Mouse (Mus musculus): ENCODE data around the gene B3galnt2.
A peak's percentile ranks its signal among the peaks of the same experiment; 100 is the strongest.
"Not testable (repeated sequence)": the region's sequence is repeated elsewhere in the genome, so short reads cannot be mapped to it uniquely, and the experiment has no call there.

B3galnt2 gene

DNA sequence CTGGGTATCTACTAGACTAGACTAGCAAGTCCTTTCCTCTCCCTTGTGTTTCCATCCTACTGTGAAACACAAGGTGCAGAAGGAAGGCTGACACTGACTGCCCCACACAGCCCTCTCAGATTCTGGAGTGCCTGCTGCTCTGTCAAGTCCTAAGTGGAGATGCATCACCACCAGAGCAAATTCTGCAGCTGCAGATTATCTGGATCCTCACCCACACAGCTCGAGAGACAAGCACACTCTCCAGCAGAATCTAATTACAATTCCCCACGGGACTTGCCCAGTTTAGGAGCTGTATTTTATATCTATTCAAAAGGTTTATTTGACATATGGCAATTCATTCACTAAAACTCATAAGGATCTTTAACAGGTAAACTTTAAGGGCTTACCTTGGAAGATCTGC, 51.8 kb downstream of the B3galnt2 start:
- peak; percentile 72 for ATAC-seq (ENCODE audit: low TSS enrichment)

DNA sequence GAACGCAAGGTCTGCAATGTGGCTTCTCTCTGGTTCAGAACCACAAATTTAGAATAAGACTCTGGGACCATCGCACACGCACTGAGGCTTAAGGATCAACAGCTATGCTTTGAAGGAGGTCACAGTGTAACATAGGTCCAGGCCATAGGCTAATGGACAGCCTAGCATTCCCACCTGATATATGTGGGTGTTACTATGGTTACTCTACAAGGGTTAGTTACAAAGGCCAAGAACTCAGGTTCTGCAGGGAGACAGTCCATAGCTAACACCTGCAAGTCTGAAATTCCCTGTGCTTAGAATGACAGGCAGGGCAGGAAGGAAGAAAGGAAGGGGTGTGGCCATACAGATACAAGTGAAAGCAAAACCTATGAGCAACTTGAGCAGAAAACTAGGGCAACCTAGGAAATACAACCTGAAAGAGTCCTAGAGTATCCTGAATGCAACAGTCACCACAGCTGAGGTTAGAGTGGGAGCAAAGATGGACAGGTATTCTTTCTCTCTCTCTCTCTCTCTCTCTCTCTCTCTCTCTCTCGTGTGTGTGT, 57.3 kb downstream of the B3galnt2 start:
- ATAC-seq (ENCODE audit: low TSS enrichment): no peak

DNA sequence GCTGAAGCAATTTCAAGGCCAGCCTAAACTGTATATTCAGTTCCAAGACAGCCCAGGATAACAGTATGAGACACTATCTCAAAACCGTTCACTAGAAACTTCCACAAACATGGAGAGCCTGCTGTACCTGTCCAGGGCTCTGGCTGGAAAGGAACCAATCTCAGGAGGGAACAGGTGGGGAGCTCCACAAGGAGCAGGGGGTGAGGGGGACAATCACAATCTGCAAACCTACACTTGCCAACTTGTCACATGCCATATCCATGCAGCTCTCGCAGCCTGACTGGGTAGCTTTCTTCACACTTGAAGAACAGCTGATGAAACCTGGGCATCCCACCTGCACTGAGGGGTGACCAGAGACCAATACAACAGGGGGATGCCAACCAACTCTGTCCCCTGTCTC, 59.7 kb downstream of the B3galnt2 start:
- no peak for ATAC-seq (ENCODE audit: low TSS enrichment)

DNA sequence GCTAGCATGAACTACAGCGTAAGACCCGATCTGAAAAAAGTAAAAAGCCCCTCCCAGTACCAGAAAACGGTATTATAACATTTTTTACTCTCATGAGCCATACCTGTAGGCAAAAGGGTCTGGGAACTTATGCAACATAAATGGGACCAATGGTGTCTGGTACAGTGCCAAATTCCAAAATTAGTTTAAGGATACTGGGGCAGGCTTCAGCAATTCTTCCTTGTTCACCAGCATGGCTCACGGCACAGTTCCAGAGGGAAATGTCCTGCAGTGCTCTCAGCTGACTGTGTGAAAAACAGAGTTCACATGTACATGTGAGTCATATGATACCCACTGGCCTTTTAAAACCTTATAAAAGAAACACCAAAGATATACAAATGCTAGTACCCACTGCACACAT, 60.3 kb downstream of the B3galnt2 start:
- ATAC-seq (ENCODE audit: low TSS enrichment): no peak

DNA sequence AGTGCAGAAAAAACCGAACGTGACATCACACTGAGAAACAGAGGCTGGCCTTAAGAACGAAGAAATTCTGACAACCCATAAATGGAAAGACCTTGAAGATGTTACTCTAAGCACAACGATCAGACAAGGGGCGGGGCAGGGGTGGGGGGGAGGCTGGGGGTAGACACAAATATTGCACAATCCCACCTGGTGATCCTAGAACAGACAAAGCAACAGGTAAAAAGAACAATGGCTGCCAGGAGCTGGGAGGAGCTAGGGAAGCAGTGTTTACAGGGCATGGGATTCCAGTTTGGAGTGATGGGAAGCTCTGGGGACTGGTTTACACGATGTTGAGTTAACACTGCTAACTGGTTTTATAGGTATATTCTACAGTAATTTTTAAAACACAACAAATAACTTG, 61.3 kb downstream of the B3galnt2 start:
- ATAC-seq (ENCODE audit: low TSS enrichment): no peak

DNA sequence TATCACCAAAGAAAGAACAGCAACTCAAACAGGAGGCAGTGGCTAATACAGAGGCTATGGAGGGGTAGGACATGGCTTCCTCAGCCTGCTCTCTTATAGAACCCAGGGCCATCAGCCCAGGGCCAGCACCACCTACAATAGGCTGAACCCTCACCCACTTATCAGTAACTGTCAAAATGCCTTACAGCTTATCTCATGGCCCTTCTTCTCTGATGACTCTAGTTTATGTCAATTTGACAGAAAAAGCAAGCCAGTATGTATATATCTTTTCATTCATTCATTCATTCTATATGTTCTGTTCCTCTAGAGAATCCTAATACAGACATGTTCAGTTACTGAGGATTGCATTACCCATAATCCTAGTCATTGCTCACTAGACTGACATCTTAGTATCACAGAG, 64.0 kb downstream of the B3galnt2 start:
- no peak for ATAC-seq (ENCODE audit: low TSS enrichment)

DNA sequence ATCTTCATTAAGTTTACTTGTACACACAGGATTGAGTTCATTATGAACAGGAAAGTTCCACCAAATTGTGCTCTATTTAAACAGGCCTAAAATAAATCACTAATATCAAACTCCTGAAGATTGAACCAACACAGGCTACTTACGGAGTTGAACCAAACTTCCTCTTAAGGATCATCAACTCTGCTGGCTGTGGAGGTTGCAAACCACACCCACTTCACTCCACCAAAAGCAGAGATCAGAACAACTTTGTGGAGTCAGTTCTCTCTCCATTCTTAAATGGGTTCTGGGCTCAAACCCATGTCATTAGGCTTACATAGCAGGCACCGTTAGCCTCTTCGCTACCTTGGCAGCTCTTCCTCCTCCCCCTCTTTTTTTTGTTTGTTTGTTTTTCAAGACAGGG, 64.6 kb downstream of the B3galnt2 start:
- ATAC-seq (ENCODE audit: low TSS enrichment): no peak

DNA sequence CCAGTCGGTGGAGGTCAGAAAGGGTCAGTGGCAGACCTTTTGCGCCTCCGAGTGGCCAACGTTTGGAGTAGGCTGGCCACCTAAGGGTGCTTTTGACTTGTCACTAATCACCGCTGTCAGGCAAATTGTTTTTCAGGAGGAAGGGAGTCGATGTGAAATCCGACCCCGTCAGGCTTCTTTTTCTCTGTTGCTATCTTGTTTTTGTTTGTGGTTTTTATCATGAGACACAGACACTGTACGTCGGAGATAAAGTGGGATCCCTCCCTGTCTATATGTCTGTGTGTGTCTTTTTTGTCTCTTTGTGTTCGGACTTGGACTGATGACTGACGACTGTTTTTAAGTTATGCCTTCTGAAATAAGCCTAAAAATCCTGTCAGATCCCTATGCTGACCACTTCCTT, 67.1 kb downstream of the B3galnt2 start:
- not testable (repeated sequence) for ATAC-seq (ENCODE audit: low TSS enrichment)

DNA sequence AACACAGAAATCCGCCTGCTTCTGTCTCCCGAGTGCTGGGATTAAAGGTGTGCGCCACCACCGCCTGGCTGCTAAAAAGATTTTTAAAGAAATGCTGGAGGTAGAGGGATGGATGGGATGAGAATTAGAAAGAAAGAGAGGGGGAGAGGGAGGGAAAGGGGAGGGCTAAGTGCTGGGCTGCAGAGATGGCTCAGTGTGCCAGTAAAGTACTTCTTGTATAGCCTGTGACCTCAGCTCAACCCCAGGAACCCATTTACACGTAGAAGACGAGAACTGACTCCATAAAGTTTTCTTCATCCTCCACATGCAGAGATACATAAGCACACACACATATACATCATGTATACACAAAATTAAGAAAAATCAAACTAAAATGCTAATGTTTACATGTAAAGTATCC, 71.3 kb downstream of the B3galnt2 start:
- no peak for ATAC-seq (ENCODE audit: low TSS enrichment)

DNA sequence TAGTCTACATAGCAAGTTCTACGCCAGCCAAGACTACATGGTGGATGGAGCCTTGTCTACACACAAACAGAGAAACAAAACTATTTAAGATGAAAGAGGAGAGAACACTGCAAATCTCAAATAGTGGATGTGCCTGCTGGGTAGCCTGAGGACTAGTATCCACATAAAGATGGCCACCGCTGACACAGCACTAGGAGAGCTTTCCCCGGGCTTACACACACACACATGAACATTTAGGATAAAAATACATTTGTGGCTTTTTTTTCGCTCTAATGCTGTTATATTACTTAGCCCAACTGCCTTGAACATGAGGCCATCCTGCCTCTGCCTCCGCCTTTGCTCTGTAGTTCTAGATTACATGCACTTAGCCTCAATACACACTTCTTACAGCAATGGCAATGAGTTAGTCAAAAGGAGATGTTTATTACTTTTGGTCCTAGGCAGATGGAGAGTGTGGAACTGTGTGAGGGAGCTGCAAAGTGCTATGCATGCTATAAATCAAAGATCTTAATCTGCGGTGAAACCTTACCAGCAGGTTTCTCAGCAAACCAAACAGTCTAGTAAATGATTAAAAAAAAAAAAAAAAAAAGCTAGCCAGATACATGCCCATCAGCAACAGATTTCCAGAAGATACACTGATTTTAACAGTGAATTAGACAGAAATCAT, 72.0 kb downstream of the B3galnt2 start:
- no peak for ATAC-seq (ENCODE audit: low TSS enrichment)

DNA sequence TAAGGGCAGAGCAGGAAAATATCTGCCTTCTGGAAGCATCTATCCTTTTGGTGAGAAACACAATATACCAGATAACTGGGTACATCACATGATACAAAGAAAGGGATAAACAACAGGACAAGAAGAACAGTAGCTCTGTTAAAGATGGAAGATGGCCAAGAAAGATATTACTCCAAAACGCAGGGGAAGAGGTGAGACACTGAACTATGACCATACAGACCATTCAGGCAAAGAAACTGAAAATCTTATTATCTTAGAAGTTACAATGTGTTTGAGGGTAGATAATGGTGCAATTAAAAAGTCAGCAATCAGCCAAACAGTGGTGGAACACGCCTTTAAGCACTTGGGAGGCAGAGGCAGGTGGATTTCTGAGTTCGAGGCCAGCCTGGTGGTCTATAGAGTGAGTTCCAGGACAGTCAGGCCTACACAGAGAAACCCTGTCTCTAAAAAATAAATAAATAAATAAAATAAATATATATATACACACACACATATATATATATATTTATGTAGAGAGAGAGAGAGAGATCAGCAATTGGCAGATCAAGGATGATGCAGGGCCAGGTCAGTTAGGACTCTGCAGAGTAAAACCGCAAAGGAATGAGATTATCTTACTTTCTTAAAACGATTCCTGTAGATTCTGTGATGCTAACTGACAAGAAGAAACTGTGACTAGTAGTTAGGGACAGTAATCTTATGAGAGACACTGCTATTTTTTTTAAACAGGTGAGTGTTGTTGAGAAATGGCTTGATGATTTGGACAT, 79.2 kb downstream of the B3galnt2 start:
- no peak for ATAC-seq (ENCODE audit: low TSS enrichment)

DNA sequence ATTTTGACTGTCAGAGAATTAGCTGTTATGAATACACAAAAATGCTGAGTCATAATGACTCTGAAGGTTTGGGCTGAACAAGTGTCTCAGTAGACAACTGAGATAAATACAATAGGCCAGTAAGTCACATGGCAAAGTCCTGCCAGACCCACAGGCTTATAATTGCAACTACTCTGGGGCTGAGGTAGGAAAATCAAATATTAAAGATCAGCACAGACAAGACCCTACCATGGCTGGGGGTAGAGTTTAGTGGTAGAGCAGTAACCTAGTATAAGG, 79.7 kb downstream of the B3galnt2 start:
- ATAC-seq (ENCODE audit: low TSS enrichment): no peak

DNA sequence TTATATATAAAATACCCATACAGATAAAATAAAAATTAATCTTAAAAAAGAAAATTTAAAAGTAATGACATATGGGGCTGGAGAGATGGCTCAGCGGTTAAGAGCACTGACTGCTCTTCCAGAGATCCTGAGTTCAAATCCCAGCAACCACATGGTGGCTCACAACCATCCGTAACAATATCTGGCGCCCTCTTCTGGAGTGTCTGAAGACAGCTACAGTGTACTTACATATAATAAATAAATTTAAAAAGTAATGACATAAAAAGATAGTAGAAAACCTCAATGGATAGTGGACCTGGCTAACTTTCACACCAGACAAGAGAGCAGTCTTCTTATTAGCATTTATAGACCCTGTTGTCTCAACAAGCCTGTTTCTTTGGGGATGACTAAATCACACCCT, 81.1 kb downstream of the B3galnt2 start:
- not testable (repeated sequence) for ATAC-seq (ENCODE audit: low TSS enrichment)

DNA sequence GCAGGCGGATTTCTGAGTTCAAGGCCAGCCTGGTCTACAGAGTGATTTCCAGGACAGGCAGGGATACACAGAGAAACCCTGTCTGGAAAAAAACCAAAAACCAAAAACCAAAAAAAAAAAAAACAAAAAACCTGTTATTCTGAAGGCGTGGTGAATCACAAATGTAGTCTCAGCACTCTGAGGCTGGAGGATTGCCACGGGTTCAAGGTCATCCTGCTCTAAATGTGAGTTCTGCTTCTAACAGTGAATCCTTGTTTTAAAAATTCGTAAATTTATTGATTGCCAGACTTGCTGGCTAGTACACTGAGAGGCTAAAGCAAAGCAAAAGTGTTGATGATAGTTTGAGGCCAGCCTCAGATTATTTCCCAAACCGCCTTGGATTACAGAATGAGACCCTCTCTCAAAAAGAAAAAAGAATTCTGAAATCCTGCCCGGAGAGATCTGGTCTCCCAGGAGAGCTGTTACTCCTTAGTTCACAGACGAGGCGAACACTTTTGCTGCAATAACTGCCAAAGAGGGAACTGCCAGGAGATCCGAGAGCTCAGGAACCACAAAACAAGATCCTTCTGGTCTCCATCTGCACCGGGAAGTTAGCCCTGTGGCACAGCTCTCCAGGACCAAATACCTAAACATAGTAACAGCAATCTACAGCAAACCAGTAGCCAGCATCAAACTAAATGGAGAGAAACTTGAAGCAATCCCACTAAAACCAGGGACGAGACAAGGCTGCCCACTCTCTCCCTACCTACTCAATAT, 81.8 kb downstream of the B3galnt2 start:
- no peak for ATAC-seq (ENCODE audit: low TSS enrichment)

DNA sequence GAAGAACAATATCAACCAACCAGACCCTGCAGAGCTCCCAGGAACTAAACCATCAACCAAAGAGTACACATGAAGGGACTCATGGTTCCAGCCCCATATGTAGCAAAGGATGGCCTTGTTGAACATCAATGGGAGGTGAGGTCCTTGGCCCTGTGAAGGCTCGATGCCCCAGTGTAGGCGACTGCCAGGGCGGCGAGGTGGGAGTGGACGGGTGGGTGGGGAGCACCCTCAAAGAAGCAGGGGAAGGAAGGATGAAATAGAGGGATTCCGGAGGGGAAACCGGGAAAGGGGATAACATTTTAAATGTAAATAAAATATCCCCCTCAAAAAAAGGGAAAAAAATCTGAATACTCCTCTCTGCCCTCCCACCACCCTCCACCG, 84.6 kb downstream of the B3galnt2 start:
- no peak for ATAC-seq (ENCODE audit: low TSS enrichment)

DNA sequence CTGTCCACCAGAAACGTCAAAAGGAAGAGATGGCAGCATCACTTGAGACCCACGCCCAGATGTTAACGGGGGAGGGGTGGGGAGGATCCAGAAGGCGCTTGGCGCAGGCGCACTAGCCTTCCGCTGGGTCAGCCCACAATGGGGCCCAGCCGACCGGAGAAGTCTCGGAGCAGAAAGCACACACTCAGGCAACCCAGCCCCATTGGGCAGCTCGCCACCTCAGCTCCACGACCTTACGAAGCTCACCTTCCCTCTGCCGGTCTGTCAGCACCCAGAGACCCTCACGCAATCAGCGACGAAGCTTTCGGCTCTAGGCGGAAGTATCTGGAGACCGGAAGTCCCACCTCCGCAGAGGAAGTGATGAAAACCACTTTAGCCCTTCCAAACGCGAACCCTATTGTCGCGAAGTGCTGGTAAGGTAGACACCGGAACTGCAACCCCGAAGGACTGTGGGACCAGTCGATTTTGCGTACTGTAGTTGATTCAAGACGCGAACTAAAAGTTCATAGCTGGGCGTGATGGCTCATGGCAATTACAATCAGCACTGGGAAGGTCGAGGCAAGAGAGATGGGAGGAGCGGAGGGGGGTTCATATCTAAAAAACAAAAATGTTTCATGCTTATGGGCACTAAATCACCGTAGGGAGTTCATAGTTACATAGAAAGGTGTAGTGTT, 85.2 kb downstream of the B3galnt2 start, which contains the start of gene Tbce:
Tbce (minus strand) TSS at position 347 of the 674 bp plus-strand sequence.
- peak; percentile 99 for ATAC-seq (ENCODE audit: low TSS enrichment)

DNA sequence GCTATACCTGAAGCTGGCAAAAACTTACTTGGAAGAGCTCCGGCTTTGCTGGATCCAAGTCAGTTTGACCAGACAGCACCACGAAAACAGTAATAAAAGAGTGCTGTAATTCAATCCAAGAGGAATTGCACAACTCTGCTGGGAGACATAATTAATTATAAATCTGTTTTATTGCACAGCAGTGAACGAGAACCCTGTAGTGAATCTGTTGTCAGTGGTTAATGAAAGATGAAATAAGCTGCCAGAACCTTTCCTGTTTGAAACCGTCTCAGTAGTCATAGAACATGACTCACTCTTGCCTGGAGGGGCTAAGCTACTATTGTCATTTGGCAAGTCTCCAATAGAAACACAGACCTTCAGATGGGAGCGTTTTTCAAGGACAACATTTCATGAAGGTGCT, 85.9 kb downstream of the B3galnt2 start:
- ATAC-seq (ENCODE audit: low TSS enrichment): no peak

DNA sequence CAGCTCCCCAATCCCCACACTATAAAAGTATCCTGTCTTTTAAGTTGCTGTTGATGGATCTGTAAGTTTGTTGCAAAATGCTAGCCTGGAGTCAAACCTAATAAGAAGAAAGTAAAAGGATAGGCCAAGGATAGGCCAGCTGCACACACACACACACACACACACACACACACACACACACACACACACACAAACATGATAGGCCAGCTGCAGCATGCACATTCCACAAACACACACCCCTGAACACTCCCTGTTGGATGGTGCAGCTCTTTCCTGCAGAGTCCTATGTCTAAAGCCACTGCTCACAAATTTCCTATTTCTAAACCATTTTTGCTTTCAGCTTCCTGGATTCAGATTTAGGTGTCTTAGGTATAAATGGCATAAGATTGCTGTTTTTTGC, 89.6 kb downstream of the B3galnt2 start:
- no peak for ATAC-seq (ENCODE audit: low TSS enrichment)

DNA sequence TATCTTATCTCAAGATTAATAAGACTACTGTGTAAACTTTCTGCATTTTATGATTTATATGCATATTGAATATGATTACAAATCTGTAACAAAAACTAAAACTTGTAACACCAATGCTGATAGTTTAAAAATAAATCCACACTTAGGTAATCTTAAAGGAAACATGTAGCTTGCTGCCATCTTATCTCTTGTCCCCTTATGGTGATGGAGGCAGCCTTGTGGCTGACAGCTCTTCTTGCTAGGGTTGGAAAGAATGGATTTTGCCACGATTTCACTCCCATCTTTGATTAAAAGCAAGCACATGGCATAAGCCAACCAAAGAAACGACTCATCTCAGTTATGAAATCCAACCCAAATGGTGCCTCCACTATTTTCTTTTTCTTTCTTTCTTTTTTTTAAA, 90.3 kb downstream of the B3galnt2 start:
- no peak for ATAC-seq (ENCODE audit: low TSS enrichment)
